Mouse (Mus musculus): ENCODE data around the gene Prmt9. TPM values are rescaled to one million over a fixed set of nuclear protein-coding genes. Genes with fewer than 3 reads are reported as not detected.
A peak's percentile ranks its signal among the peaks of the same experiment; 100 is the strongest.

Prmt9 gene
- total RNA-seq (2012; rRNA removed) (14.3 and 16.1 TPM in 2 replicates), total RNA-seq (2014; rRNA removed) (16.9 and 17.4 TPM in 2 replicates), polyA plus RNA-seq (2012; ENCODE audit: insufficient read length, low read depth) (13.8 and 14.2 TPM in 2 replicates)

GRCm38 (mm10) chr8:77549121-77549706 is at the start of gene Prmt9:
Gene Prmt9 (plus strand): TSS chr8:77549397.
- no peak for TF ChIP-seq CTCF (conservative IDR thresholded peaks at IDR 0.05 in 1 of 2, IDR thresholded peaks at IDR 0.05 in 1 of 2; ENCODE audit: low read depth in 2 of 2, low read length in 2 of 2)
- no peak for TF ChIP-seq ZC3H11A (IDR thresholded peaks at IDR 0.05; ENCODE audit: low read depth, low read length)
- TF ChIP-seq CHD1 (IDR thresholded peaks at IDR 0.05; ENCODE audit: low read depth, low read length), result no peak
- peak; percentile 88 for TF ChIP-seq NRF1 (IDR thresholded peaks at IDR 0.05; ENCODE audit: low read depth, low read length)
- TF ChIP-seq BHLHE40 (IDR thresholded peaks at IDR 0.05; ENCODE audit: low read depth, low read length), result no peak
- TF ChIP-seq HCFC1 (IDR thresholded peaks at IDR 0.05; ENCODE audit: low read depth, low read length), result peak; percentile 72
- peak; percentile 46; the same call in 1 of the 2 replicates for TF ChIP-seq ZMIZ1 (IDR thresholded peaks at IDR 0.05; ENCODE audit: low read depth, low read length)
- no peak for TF ChIP-seq USF2 (conservative IDR thresholded peaks at IDR 0.05; ENCODE audit: low read depth, low read length)
- TF ChIP-seq POLR2A (IDR thresholded peaks at IDR 0.05; ENCODE audit: low read depth, low read length), result peak; percentile 90
- TF ChIP-seq USF1 (IDR thresholded peaks at IDR 0.05; ENCODE audit: low read depth, low read length), result no peak
- TF ChIP-seq ELF1 (IDR thresholded peaks at IDR 0.05; ENCODE audit: low read depth, low read length), result peak; percentile 77
- peak; percentile 76 for TF ChIP-seq NELFE (IDR thresholded peaks at IDR 0.05; ENCODE audit: low read depth, low read length)
- TF ChIP-seq JUND (conservative IDR thresholded peaks at IDR 0.05; ENCODE audit: low read depth, low read length), result no peak
- peak; percentile 54; the same call in 1 of the 2 replicates for TF ChIP-seq TBP (conservative IDR thresholded peaks at IDR 0.05; ENCODE audit: low read depth, low read length)
- peak; percentile 9; the same call in 1 of the 2 replicates for TF ChIP-seq IRF4 (IDR thresholded peaks at IDR 0.05; ENCODE audit: low read depth, low read length)
- no peak for TF ChIP-seq CHD2 (IDR thresholded peaks at IDR 0.05; ENCODE audit: low read length)
- TF ChIP-seq ZKSCAN1 (IDR thresholded peaks at IDR 0.05; ENCODE audit: borderline replicate concordance, low read depth, low read length), result no peak
- peak; percentile 83 for TF ChIP-seq TCF12 (IDR thresholded peaks at IDR 0.05; ENCODE audit: low read depth, low read length)
- Histone ChIP-seq H3K4me2 (ENCODE audit: insufficient read depth, low read depth, poor library complexity, severe bottlenecking) (peak within 1 kb of the TSS; percentile 75), H3K9ac (ENCODE audit: insufficient read depth, low read depth) (peak within 1 kb of the TSS; percentile 90), H3K4me3 (replicated peaks in 1 of 3; ENCODE audit: low read depth in 2 of 3, low read length in 2 of 3, poor library complexity in 1 of 3) (peak within 1 kb of the TSS; percentile 93 to 97 (median 95)), H3K27ac (ENCODE audit: insufficient read depth, low read depth) (peak within 1 kb of the TSS; percentile 46), H3K4me1 (ENCODE audit: control insufficient read depth in 1 of 2, insufficient read depth in 2 of 2) (peaks cover 5 to 9% of the 10 kb centered on the region in 2 experiments; a peak in 2 of 4 replicates), H3K79me2 (replicated peaks; ENCODE audit: control insufficient read depth, extremely low read depth, insufficient read depth, poor library complexity, severe bottlenecking) (peaks cover 13% of the 10 kb centered on the region), H3K27me3 (replicated peaks) (no peaks in the 10 kb centered on the region), H3K9me3 (replicated peaks; ENCODE audit: low read length) (peaks cover 4% of the 10 kb centered on the region), H3K36me3 (replicated peaks in 1 of 2; ENCODE audit: control insufficient read depth in 1 of 2, insufficient read depth in 1 of 2, low read length in 1 of 2) (peaks cover 18 to 30% of the 10 kb centered on the region in 2 experiments)
- in situ Hi-C loops (cut with MboI; ENCODE audit: low pct_ligation_motif_present, low pct_unique_long_range_greater_than_20kb, low sequenced_read_pairs) (loop anchor here (10.0 kb wide), 1 partner anchor 134 kb away; no protein-coding TSS in a partner anchor), dilution Hi-C loops (cut with MboI; ENCODE audit: extremely low pct_ligation_motif_present, extremely low pct_unique_long_range_greater_than_20kb, low sequenced_read_pairs) (no loop called here)
- peak; percentile 83 for DNase-seq (ENCODE audit: extremely low read depth)

GRCm38 (mm10) chr8:77500264-77500663 is 48.9 kb upstream of the Prmt9 start:
- Histone ChIP-seq H3K27me3 (replicated peaks) (no peaks in the 10 kb centered on the region), H3K4me2 (ENCODE audit: insufficient read depth, low read depth, poor library complexity, severe bottlenecking) (no peak overlapping the region), H3K4me1 (ENCODE audit: control insufficient read depth in 1 of 2, insufficient read depth in 2 of 2) (peaks cover 4 to 27% of the 10 kb centered on the region in 2 experiments; a peak in 3 of 4 replicates), H3K4me3 (replicated peaks in 1 of 3; ENCODE audit: low read depth in 2 of 3, low read length in 2 of 3, poor library complexity in 1 of 3) (no peak overlapping the region), H3K27ac (ENCODE audit: insufficient read depth, low read depth) (no peak overlapping the region), H3K9ac (ENCODE audit: insufficient read depth, low read depth) (no peak overlapping the region), H3K36me3 (replicated peaks in 1 of 2; ENCODE audit: control insufficient read depth in 1 of 2, insufficient read depth in 1 of 2, low read length in 1 of 2) (no peaks in the 10 kb centered on the region), H3K9me3 (replicated peaks; ENCODE audit: low read length) (no peaks in the 10 kb centered on the region), H3K79me2 (replicated peaks; ENCODE audit: control insufficient read depth, extremely low read depth, insufficient read depth, poor library complexity, severe bottlenecking) (no peaks in the 10 kb centered on the region)
- DNase-seq (ENCODE audit: extremely low read depth), result no peak
- dilution Hi-C loops (cut with MboI; ENCODE audit: extremely low pct_ligation_motif_present, extremely low pct_unique_long_range_greater_than_20kb, low sequenced_read_pairs) (no loop called here), in situ Hi-C loops (cut with MboI; ENCODE audit: low pct_ligation_motif_present, low pct_unique_long_range_greater_than_20kb, low sequenced_read_pairs) (no loop called here)
- TF ChIP-seq ZMIZ1 (IDR thresholded peaks at IDR 0.05; ENCODE audit: low read depth, low read length), result no peak
- no peak for TF ChIP-seq ELF1 (IDR thresholded peaks at IDR 0.05; ENCODE audit: low read depth, low read length)
- no peak for TF ChIP-seq EP300 (IDR thresholded peaks at IDR 0.05; ENCODE audit: low read length)
- TF ChIP-seq BHLHE40 (IDR thresholded peaks at IDR 0.05; ENCODE audit: low read depth, low read length), result no peak
- no peak for TF ChIP-seq PAX5 (IDR thresholded peaks at IDR 0.05; ENCODE audit: low read length)
- no peak for TF ChIP-seq MYC (IDR thresholded peaks at IDR 0.05; ENCODE audit: low read depth, low read length)
- TF ChIP-seq SIN3A (IDR thresholded peaks at IDR 0.05; ENCODE audit: low read length), result no peak
- no peak for TF ChIP-seq USF1 (IDR thresholded peaks at IDR 0.05; ENCODE audit: low read depth, low read length)
- no peak for TF ChIP-seq E2F4 (IDR thresholded peaks at IDR 0.05; ENCODE audit: insufficient replicate concordance, low read depth, low read length)
- no peak for TF ChIP-seq POLR2AphosphoS2 (IDR thresholded peaks at IDR 0.05; ENCODE audit: low read depth, low read length)
